Mouse (Mus musculus): ENCODE results near the gene Mtpn. TPM values are rescaled to one million over a fixed set of nuclear protein-coding genes. Genes with fewer than 3 reads are reported as not detected.

Mtpn gene
- total and polyA plus RNA-seq, 3 experiments, result 59.7 to 121 (median 119) TPM

GRCm38 (mm10) chr6:35559950-35560349 is 20.3 kb upstream of the Mtpn start:
- Histone ChIP-seq H3K79me2 (replicated peaks; ENCODE audit: control insufficient read depth, extremely low read depth, insufficient read depth, poor library complexity, severe bottlenecking) (no peaks in the 10 kb centered on the region), H3K9ac (ENCODE audit: insufficient read depth, low read depth) (no peak overlapping the region), H3K4me1 (ENCODE audit: control insufficient read depth in 1 of 2, insufficient read depth in 2 of 2) (no peaks in the 10 kb centered on the region), H3K27me3 (replicated peaks) (no peaks in the 10 kb centered on the region), H3K36me3 (replicated peaks in 1 of 2; ENCODE audit: control insufficient read depth in 1 of 2, insufficient read depth in 1 of 2, low read length in 1 of 2) (no peaks in the 10 kb centered on the region), H3K9me3 (replicated peaks; ENCODE audit: low read length) (no peaks in the 10 kb centered on the region), H3K4me2 (ENCODE audit: insufficient read depth, low read depth, poor library complexity, severe bottlenecking) (no peak overlapping the region), H3K27ac (ENCODE audit: insufficient read depth, low read depth) (no peak overlapping the region), H3K4me3 (replicated peaks in 1 of 3; ENCODE audit: low read depth in 2 of 3, low read length in 2 of 3, poor library complexity in 1 of 3) (no peak overlapping the region)
- in situ Hi-C loops (cut with MboI; ENCODE audit: low pct_ligation_motif_present, low pct_unique_long_range_greater_than_20kb, low sequenced_read_pairs), result loop anchor here (10.0 kb wide), 1 partner anchor 175 kb away; no protein-coding TSS in a partner anchor
- no peak for DNase-seq (ENCODE audit: extremely low read depth)
- TF ChIP-seq ZMIZ1 (IDR thresholded peaks at IDR 0.05; ENCODE audit: low read depth, low read length), result no peak
- no peak for TF ChIP-seq RAD21 (IDR thresholded peaks at IDR 0.05; ENCODE audit: low read depth, low read length)
- no peak for TF ChIP-seq ETS1 (conservative IDR thresholded peaks at IDR 0.05; ENCODE audit: low read depth, low read length)
- TF ChIP-seq MAX (IDR thresholded peaks at IDR 0.05; ENCODE audit: low read length), result no peak
- no peak for TF ChIP-seq MXI1 (IDR thresholded peaks at IDR 0.05; ENCODE audit: low read depth, low read length)
- dilution Hi-C loops (cut with MboI; ENCODE audit: extremely low pct_ligation_motif_present, extremely low pct_unique_long_range_greater_than_20kb, low sequenced_read_pairs), result no loop called here

GRCm38 (mm10) chr6:35544352-35544751 is 4.7 kb upstream of the Mtpn start:
- TF ChIP-seq ZC3H11A (IDR thresholded peaks at IDR 0.05; ENCODE audit: low read depth, low read length), result no peak
- no peak for TF ChIP-seq CHD2 (IDR thresholded peaks at IDR 0.05; ENCODE audit: low read length)
- TF ChIP-seq PAX5 (IDR thresholded peaks at IDR 0.05; ENCODE audit: low read length), result no peak
- TF ChIP-seq MEF2A (IDR thresholded peaks at IDR 0.05; ENCODE audit: borderline replicate concordance, low read depth, low read length), result no peak
- TF ChIP-seq TCF12 (IDR thresholded peaks at IDR 0.05; ENCODE audit: low read depth, low read length), result no peak
- no peak for TF ChIP-seq RAD21 (IDR thresholded peaks at IDR 0.05; ENCODE audit: low read depth, low read length)
- TF ChIP-seq MAFK (IDR thresholded peaks at IDR 0.05; ENCODE audit: insufficient replicate concordance, low read length), result no peak
- TF ChIP-seq POLR2AphosphoS2 (IDR thresholded peaks at IDR 0.05; ENCODE audit: low read depth, low read length), result no peak
- no peak for TF ChIP-seq TBP (conservative IDR thresholded peaks at IDR 0.05; ENCODE audit: low read depth, low read length)
- TF ChIP-seq USF1 (IDR thresholded peaks at IDR 0.05; ENCODE audit: low read depth, low read length), result no peak
- TF ChIP-seq MAX (IDR thresholded peaks at IDR 0.05; ENCODE audit: low read length), result no peak
- no peak for TF ChIP-seq BHLHE40 (IDR thresholded peaks at IDR 0.05; ENCODE audit: low read depth, low read length)
- no peak for TF ChIP-seq ELF1 (IDR thresholded peaks at IDR 0.05; ENCODE audit: low read depth, low read length)
- H3K4me2 ChIP-seq (ENCODE audit: insufficient read depth, low read depth, poor library complexity, severe bottlenecking), result no peak overlapping the region
- H3K79me2 ChIP-seq (replicated peaks; ENCODE audit: control insufficient read depth, extremely low read depth, insufficient read depth, poor library complexity, severe bottlenecking), result peaks cover 2% of the 10 kb centered on the region; the same call in 1 of the 2 replicates
- dilution Hi-C loops (cut with MboI; ENCODE audit: extremely low pct_ligation_motif_present, extremely low pct_unique_long_range_greater_than_20kb, low sequenced_read_pairs) (no loop called here), in situ Hi-C loops (cut with MboI; ENCODE audit: low pct_ligation_motif_present, low pct_unique_long_range_greater_than_20kb, low sequenced_read_pairs) (no loop called here)
- H3K4me1 ChIP-seq (ENCODE audit: control insufficient read depth in 1 of 2, insufficient read depth in 2 of 2), result peaks cover 0 to 6% of the 10 kb centered on the region in 2 experiments; a peak in 2 of 4 replicates
- no peak overlapping the region for H3K9ac ChIP-seq (ENCODE audit: insufficient read depth, low read depth)
- no peak overlapping the region for H3K27ac ChIP-seq (ENCODE audit: insufficient read depth, low read depth)
- H3K27me3 ChIP-seq (replicated peaks), result no peaks in the 10 kb centered on the region
- DNase-seq (ENCODE audit: extremely low read depth), result no peak
- peaks cover 5% of the 10 kb centered on the region for H3K9me3 ChIP-seq (replicated peaks; ENCODE audit: low read length)
- no peak overlapping the region for H3K4me3 ChIP-seq (replicated peaks in 1 of 3; ENCODE audit: low read depth in 2 of 3, low read length in 2 of 3, poor library complexity in 1 of 3)
- no peaks in the 10 kb centered on the region for H3K36me3 ChIP-seq (replicated peaks in 1 of 2; ENCODE audit: control insufficient read depth in 1 of 2, insufficient read depth in 1 of 2, low read length in 1 of 2)

Measured in CH12.LX (cell line).